Mouse (Mus musculus) erythroblast, embryonic 14.5 days (primary cell): ENCODE measurements around the gene Bloc1s2.

Experiments
- GATA1 ChIP-seq: IDR thresholded peaks from 2 replicates; pipeline ENCODE4 v1.6.1; 2012; ENCODE audit warnings: low read length, inconsistent platforms, mixed read lengths
- TAL1 ChIP-seq: IDR thresholded peaks from 3 replicates; pipeline ENCODE4 v1.6.1; 2012; ENCODE audit warnings: low read length, inconsistent platforms, mixed read lengths

GRCm38 (mm10) chr19:44132917-44133316, 13.3 kb downstream of the Bloc1s2 start:
- TF ChIP-seq TAL1 = no peak
- TF ChIP-seq GATA1 = no peak
